Mouse (Mus musculus) embryonic facial prominence, embryonic 11.5 days (tissue): ENCODE results near the gene Plgrkt. TPM values are rescaled to one million over a fixed set of nuclear protein-coding genes. Genes with fewer than 3 reads are reported as not detected.
A peak's percentile ranks its signal among the peaks of the same experiment; 100 is the strongest.

ENCODE experiments used
- ATAC-seq: fragments of 200-750 bp; cut with Nextera tagmentation; replicated peaks from 2 replicates; pipeline ENCODE4 v1.8.0; 2017; ENCODE audit warnings: low read depth; ENCODE audit not compliant: insufficient number of reproducible peaks, low FRiP score, low TSS enrichment
- DNase-seq: peaks from one replicate; pipeline ENCODE4 v3.0.0-alpha.2; 2015; ENCODE audit warnings: low spot score
- H3K27ac ChIP-seq: fragments of 300-500 bp; sonication (generic); replicated peaks from 2 replicates; pipeline ENCODE4 v1.5.1; 2014; ENCODE audit warnings: mild to moderate bottlenecking, low read depth, low read length, control low read depth
- H3K27me3 ChIP-seq: fragments of 300-500 bp; sonication (generic); 2 replicates; pipeline ENCODE4 v1.6.1; 2014; ENCODE audit warnings: mild to moderate bottlenecking, low read length, moderate library complexity, mixed read lengths; ENCODE audit not compliant: control insufficient read depth, insufficient read depth
- H3K36me3 ChIP-seq: fragments of 300-500 bp; sonication (generic); replicated peaks from 2 replicates; pipeline ENCODE4 v1.6.1; 2014; ENCODE audit warnings: low read depth, mild to moderate bottlenecking, low read length, moderate library complexity, mixed read lengths; ENCODE audit not compliant: control insufficient read depth, insufficient read depth
- H3K4me1 ChIP-seq: fragments of 300-500 bp; sonication (generic); 2 replicates; pipeline ENCODE4 v1.6.1; 2014; ENCODE audit warnings: low read length, mixed read lengths; ENCODE audit not compliant: control insufficient read depth, insufficient read depth
- H3K4me2 ChIP-seq: fragments of 300-500 bp; sonication (generic); 2 replicates; pipeline ENCODE4 v1.6.1; 2014; ENCODE audit warnings: low read depth, mild to moderate bottlenecking, control low read depth, low read length, moderate library complexity
- H3K4me3 ChIP-seq: fragments of 300-500 bp; sonication (generic); 2 replicates; pipeline ENCODE4 v1.5.1; 2014; ENCODE audit warnings: low read depth, low read length, control low read depth
- H3K9ac ChIP-seq: fragments of 300-500 bp; sonication (generic); replicated peaks from 2 replicates; pipeline ENCODE4 v1.6.1; 2014; ENCODE audit warnings: mild to moderate bottlenecking, control low read depth, low read length
- H3K9me3 ChIP-seq: fragments of 300-500 bp; sonication (generic); replicated peaks from 2 replicates; pipeline ENCODE4 v1.6.1; 2016; ENCODE audit warnings: mild to moderate bottlenecking, low read length, inconsistent platforms, mixed read lengths; ENCODE audit not compliant: control insufficient read depth
- WGBS: fragments of 180-500 bp; shearing (Covaris S2); extraction: QIAGEN DNeasy Blood & Tissue Kit; methylation state at CpG from one replicate; pipeline ENCODE4 v1.1.7; 2014; 5-methylcytosine and 5-hydroxymethylcytosine counted together
- polyA plus RNA-seq: library from polyadenylated mRNA; unstranded; fragments of >200 nt; fragmentation: Nextera tagmentation; extraction: Ambion mirVana; gene quantifications from 2 replicates; pipeline ENCODE4 v1.2.1, GENCODE M21; 2014

Plgrkt gene
- polyA plus RNA-seq, 1 experiment from 2014 or later, result 58.8 TPM

- Histone ChIP-seq H3K4me1 (no peaks in the 10 kb centered on the region), H3K4me2 (no peak overlapping the region), H3K27me3 (no peaks in the 10 kb centered on the region), H3K4me3 (no peak overlapping the region), H3K36me3 (no peaks in the 10 kb centered on the region), H3K9me3 (no peaks in the 10 kb centered on the region), H3K27ac (no peak overlapping the region), H3K9ac (no peak overlapping the region)
- 84% methylated on average over 4 of the region's 4 CpGs for WGBS
- no peak for DNase-seq
- ATAC-seq, result no peak
These were observed 26.2 kb downstream of the Plgrkt start for GRCm38 (mm10) chr19:29341029-29341428.

GRCm38 (mm10) chr19:29336624-29337023 is 30.6 kb downstream of the Plgrkt start:
- Histone ChIP-seq H3K4me1 (no peaks in the 10 kb centered on the region), H3K4me2 (no peak overlapping the region), H3K9ac (no peak overlapping the region), H3K36me3 (no peaks in the 10 kb centered on the region), H3K4me3 (no peak overlapping the region), H3K27ac (no peak overlapping the region), H3K9me3 (no peaks in the 10 kb centered on the region), H3K27me3 (no peaks in the 10 kb centered on the region; the same call in 1 of the 2 replicates)
- ATAC-seq, result no peak
- 87% methylated on average over 2 of the region's 2 CpGs for WGBS
- no peak for DNase-seq

DNA sequence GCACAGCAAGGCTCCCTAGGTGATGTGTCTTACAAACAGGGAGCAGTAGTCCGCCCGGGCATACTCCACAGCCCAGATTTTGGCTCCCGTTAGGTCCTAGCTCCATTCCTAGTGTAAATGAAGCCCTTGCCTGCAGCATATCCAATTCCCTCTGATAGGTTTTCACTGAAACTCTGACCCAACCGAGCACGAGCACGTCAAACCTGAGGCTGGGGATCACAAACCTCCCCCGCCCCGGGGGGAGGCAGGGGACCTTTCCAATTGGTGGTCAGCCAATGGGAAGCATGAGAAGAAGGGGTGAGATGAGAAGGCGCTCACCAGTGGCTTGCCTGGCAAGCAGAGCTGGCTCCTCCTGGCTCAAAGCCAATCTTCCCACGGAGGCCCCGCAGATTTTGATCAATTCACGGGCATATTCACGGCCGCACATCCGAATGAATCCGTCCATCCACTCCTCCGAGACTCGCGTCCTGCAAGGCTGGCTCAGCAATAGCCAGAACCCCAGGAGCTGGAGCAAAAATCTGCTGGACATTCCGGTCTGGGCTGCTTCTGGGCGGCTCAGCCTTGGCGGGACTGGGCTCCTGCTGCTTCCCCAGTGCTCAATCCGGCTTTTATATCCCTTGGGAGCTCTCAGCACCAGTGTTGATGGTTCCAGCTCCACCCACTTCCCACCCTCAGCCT is 33.0 kb downstream of the Plgrkt start, which contains the start of gene Rln1:
Rln1 (minus strand) TSS at position 603 of the 678 bp plus-strand sequence.
- no peaks in the 10 kb centered on the region for H3K36me3 ChIP-seq
- no peaks in the 10 kb centered on the region for H3K9me3 ChIP-seq
- ATAC-seq, result peak; percentile 56; the same call in 1 of the 2 replicates
- DNase-seq, result peak; percentile 65
- H3K4me1 ChIP-seq, result no peaks in the 10 kb centered on the region
- peak within 1 kb of the TSS; percentile 75 for H3K4me2 ChIP-seq
- H3K4me3 ChIP-seq, result peak within 1 kb of the TSS; percentile 38
- 3% methylated on average over 23 of the region's 23 CpGs for WGBS
- H3K27me3 ChIP-seq, result no peaks in the 10 kb centered on the region; the same call in 1 of the 2 replicates
- H3K27ac ChIP-seq, result no peak within 1 kb of the TSS
- H3K9ac ChIP-seq, result peak within 1 kb of the TSS; percentile 66

GRCm38 (mm10) chr19:29326822-29327552 is 40.2 kb downstream of the Plgrkt start:
- Histone ChIP-seq H3K27ac (no peak overlapping the region), H3K9ac (no peak overlapping the region), H3K9me3 (no peaks in the 10 kb centered on the region), H3K4me1 (no peaks in the 10 kb centered on the region), H3K4me3 (no peak overlapping the region), H3K36me3 (no peaks in the 10 kb centered on the region), H3K27me3 (no peaks in the 10 kb centered on the region), H3K4me2 (no peak overlapping the region)
- 79% methylated on average over 13 of the region's 13 CpGs for WGBS
- no peak for DNase-seq
- ATAC-seq, result no peak

GRCm38 (mm10) chr19:29326396-29326795 is 40.8 kb downstream of the Plgrkt start:
- H3K9ac ChIP-seq, result no peak overlapping the region
- no peak overlapping the region for H3K4me2 ChIP-seq
- H3K9me3 ChIP-seq, result no peaks in the 10 kb centered on the region
- no peak for ATAC-seq
- no peaks in the 10 kb centered on the region for H3K27me3 ChIP-seq
- H3K4me3 ChIP-seq, result no peak overlapping the region
- no peak for DNase-seq
- WGBS, result 90% methylated on average over 4 of the region's 4 CpGs
- H3K27ac ChIP-seq, result no peak overlapping the region
- H3K36me3 ChIP-seq, result no peaks in the 10 kb centered on the region
- no peaks in the 10 kb centered on the region for H3K4me1 ChIP-seq

GRCm38 (mm10) chr19:29325852-29326180 is 41.4 kb downstream of the Plgrkt start:
- Histone ChIP-seq H3K4me3 (no peak overlapping the region; the same call in 1 of the 2 replicates), H3K9me3 (no peaks in the 10 kb centered on the region), H3K27ac (no peak overlapping the region), H3K36me3 (no peaks in the 10 kb centered on the region), H3K4me1 (no peaks in the 10 kb centered on the region), H3K4me2 (peak overlapping the region; percentile 17; the same call in 1 of the 2 replicates), H3K9ac (no peak overlapping the region), H3K27me3 (no peaks in the 10 kb centered on the region)
- no peak for ATAC-seq
- WGBS, result 69% methylated on average over 9 of the region's 9 CpGs
- no peak for DNase-seq

DNA sequence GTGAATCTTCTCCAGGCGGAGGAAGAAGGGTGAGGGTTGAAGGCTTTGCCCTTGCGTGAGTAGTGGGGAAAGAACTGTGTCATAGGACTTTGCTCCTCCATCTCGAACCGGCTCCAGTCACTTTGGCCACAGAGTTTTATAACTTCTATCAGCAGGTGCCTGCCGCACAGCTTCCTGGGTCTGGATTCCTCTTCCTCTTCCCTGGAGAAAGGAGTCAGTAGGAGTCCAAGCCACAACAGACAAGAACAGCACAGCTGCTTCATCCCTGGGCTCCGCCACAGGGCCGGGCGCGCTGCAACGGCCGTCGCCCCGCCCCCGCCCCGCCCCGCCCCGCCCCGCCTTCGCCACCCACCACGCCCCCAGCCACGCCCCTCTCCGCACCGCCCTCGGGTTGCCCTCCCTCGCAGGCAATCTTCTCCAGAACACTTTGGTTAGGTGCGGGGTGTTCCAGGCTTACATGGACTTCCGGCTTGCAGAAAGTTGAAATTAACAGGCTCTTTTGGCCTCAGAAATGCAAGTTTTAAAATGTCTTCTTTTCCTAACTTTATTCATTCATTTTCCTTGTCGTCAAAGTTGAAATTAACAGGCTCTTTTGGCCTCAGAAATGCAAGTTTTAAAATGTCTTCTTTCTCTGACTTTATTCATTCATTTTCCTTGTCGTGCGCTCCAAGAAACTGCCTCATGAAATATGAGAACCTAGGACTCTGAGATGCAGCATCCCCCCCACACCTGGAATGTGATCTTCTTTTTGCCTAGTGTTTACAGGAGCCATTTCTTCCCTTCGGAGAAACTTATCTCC is 41.9 kb downstream of the Plgrkt start, which contains the start of gene Insl6:
Insl6 (minus strand) TSS at position 304 of the 799 bp plus-strand sequence.
- H3K27ac ChIP-seq, result no peak within 1 kb of the TSS
- peak within 1 kb of the TSS; percentile 14 for H3K4me3 ChIP-seq
- no peaks in the 10 kb centered on the region for H3K9me3 ChIP-seq
- H3K9ac ChIP-seq, result 0 out of 2 replicates have a peak within 1 kb of the TSS, but pooled peaks have one; percentile 4
- WGBS, result 3% methylated on average over 26 of the region's 31 CpGs
- H3K27me3 ChIP-seq, result no peaks in the 10 kb centered on the region
- peak within 1 kb of the TSS; percentile 29 for H3K4me2 ChIP-seq
- ATAC-seq, result peak; percentile 93
- no peaks in the 10 kb centered on the region for H3K36me3 ChIP-seq
- H3K4me1 ChIP-seq, result no peaks in the 10 kb centered on the region
- peak; percentile 80 for DNase-seq
